Mouse (Mus musculus) small intestine, adult 2 months (tissue): ENCODE results near the gene Tdpoz5. TPM values are rescaled to one million over a fixed set of nuclear protein-coding genes. Genes with fewer than 3 reads are reported as not detected.
"Not testable (repeated sequence)": the region's sequence is repeated elsewhere in the genome, so short reads cannot be mapped to it uniquely, and the experiment has no call there.

ENCODE experiments used
- H3K27ac ChIP-seq: fragments of 200-500 bp; 2 replicates; pipeline ENCODE4 v1.5.1; 2012; ENCODE audit warnings: low read depth, low read length, control low read depth, inconsistent platforms; ENCODE audit not compliant: insufficient read depth
- H3K27me3 ChIP-seq: fragments of 200-500 bp; 2 replicates; pipeline ENCODE4 v1.6.1; 2012; ENCODE audit warnings: mild to moderate bottlenecking, moderate library complexity, low read length, inconsistent platforms; ENCODE audit not compliant: control insufficient read depth, insufficient read depth
- H3K36me3 ChIP-seq: fragments of 200-500 bp; 2 replicates; pipeline ENCODE4 v1.6.1; 2012; ENCODE audit warnings: mild to moderate bottlenecking, low read length, control low read depth, inconsistent platforms; ENCODE audit not compliant: control insufficient read depth, insufficient read depth
- H3K4me1 ChIP-seq: fragments of 200-500 bp; 2 replicates; pipeline ENCODE4 v1.6.1; 2012; ENCODE audit warnings: low read length, inconsistent platforms, mixed read lengths; ENCODE audit not compliant: control insufficient read depth, insufficient read depth, insufficient read length
- H3K4me3 ChIP-seq: fragments of 200-500 bp; 2 replicates; pipeline ENCODE4 v1.5.1; 2012; ENCODE audit warnings: low read depth, mild to moderate bottlenecking, control low read depth, inconsistent platforms, low read length, moderate library complexity
- WGBS: fragments of 180-500 bp; shearing (Covaris S2); methylation state at CpG from one replicate; pipeline ENCODE4 v1.1.7; 2018; 5-methylcytosine and 5-hydroxymethylcytosine counted together
- polyA plus RNA-seq: library from polyadenylated mRNA; depleted of rRNA; stranded (reverse); fragments of >200 nt; gene quantifications from 2 replicates; pipeline ENCODE4 v1.2.3, GENCODE M21; 2012; rRNA removed

Tdpoz5 gene
- polyA plus RNA-seq = not detected in 2 replicates

DNA sequence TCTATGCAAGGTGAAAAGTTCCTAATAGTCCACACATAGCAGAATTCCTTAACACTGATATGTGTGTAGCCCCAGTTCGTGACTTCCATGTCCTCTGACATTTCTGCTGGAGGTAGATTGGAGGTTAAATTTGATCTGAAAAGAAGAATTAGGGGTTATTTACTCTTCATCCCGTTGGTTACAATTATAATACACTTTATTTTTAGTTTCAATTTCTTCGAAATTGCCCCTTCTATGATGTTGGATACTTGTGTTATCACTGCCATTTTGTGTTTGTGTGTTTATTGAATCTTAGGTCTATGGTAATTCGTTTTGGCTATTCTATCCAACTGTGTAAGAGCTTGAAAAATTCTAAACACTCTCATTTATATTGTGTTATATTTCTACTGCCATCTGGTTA, at the start of gene Tdpoz5:
Tdpoz5 (minus strand) TSS at position 101 of the 400 bp plus-strand sequence.
- not testable (repeated sequence) for H3K36me3 ChIP-seq, H3K4me3 ChIP-seq, H3K27ac ChIP-seq, H3K27me3 ChIP-seq, H3K4me1 ChIP-seq
- WGBS = 70% methylated on average over 2 of the region's 4 CpGs

DNA sequence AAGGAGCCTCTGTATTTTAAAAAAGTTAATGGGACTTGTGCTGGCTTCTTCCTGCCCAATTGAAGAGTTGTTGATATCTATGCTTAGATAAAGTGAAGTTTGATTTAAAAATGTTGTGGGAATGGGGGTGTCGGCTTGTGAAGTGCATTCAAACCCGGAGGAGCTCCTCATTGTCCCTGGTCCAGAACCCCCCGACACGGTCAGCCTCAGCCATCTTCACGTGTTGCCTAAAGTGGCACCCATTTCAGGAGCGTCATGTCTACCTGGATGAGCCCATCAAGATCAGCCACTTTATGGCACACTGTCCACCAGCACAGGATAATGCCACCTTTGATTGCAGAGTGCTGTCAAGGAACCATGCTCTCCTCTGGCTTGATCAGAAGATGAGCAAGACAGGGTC, 7.8 kb upstream of the Tdpoz5 start:
- not testable (repeated sequence) for H3K27me3 ChIP-seq, H3K4me3 ChIP-seq, H3K4me1 ChIP-seq, H3K36me3 ChIP-seq, H3K27ac ChIP-seq
- WGBS = 95% methylated on average over 6 of the region's 6 CpGs

DNA sequence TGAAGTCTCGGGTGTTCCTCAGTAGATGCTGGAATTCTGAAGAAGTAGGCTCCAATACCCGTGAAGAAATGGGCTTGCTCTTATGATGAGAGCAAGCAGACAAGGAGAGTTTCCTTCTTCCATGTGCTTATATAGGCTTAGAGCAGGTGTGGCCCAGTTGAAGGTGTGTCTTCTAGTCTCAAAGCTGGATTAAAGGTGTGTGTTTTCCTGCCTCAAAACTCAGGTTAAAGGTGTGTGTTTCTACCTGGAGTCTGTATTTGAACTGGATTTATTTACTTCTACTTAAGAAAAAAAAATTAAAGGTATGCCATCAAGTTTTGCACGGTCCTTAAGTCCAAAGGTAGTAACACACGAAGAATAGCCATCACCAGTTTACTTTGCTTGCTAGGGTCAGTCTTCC, 17.7 kb downstream of the Tdpoz5 start, which contains the start of gene Gm9117:
Gm9117 (minus strand) TSS at position 101 of the 400 bp plus-strand sequence.
- not testable (repeated sequence) for H3K27ac ChIP-seq, H3K27me3 ChIP-seq, H3K36me3 ChIP-seq, H3K4me1 ChIP-seq, H3K4me3 ChIP-seq
- WGBS = 85% methylated on average over 4 of the region's 4 CpGs

DNA sequence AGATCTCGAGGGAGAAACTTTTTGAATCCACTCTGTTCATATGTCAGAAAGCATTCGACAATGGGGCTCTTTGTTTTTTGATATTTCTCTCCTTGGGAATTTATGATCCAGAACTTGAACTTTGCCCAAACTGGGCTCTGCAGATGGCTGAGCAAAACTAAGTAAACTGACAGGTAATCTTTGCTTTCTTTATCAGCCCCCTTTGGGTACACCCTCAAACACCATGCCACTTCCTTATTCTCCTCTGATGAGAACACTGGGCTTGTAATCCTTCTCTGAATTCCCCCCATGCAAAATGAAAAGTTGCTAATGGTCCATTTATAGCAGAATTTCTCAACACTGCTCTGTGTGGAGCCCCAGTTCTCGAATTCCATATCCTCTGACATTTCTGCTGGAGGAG, 22.7 kb downstream of the Tdpoz5 start:
- not testable (repeated sequence) for H3K4me3 ChIP-seq, H3K36me3 ChIP-seq, H3K27me3 ChIP-seq, H3K4me1 ChIP-seq, H3K27ac ChIP-seq
- WGBS = 20% methylated on average over 1 of the region's 3 CpGs

Other genes with a start within 250 kb of the Tdpoz5 start
- not detected in 2 replicates for gene Gm5773, start 188.3 kb downstream of the Tdpoz5 start, polyA plus RNA-seq
- not detected in 2 replicates for gene Tdpoz4, start 164.9 kb downstream of the Tdpoz5 start, polyA plus RNA-seq
- gene Tdpoz3, start 135.3 kb downstream of the Tdpoz5 start, polyA plus RNA-seq = not detected in 2 replicates
- gene Gm9117, start 17.8 kb downstream of the Tdpoz5 start, polyA plus RNA-seq = 0.46 TPM in 1 of 2 replicates, not detected in the other
- not detected in 2 replicates for gene Gm9125, start 93.6 kb upstream of the Tdpoz5 start, polyA plus RNA-seq
- gene Gm10697, start 111.3 kb upstream of the Tdpoz5 start, polyA plus RNA-seq = not detected in 2 replicates
- not detected in 2 replicates for gene Gm10696, start 216.9 kb upstream of the Tdpoz5 start, polyA plus RNA-seq
- gene Gm5286, start 235.4 kb upstream of the Tdpoz5 start, polyA plus RNA-seq = not detected in 2 replicates